10 mouse cellular contexts compared by ENCODE assay signal in the genomic region with DNA sequence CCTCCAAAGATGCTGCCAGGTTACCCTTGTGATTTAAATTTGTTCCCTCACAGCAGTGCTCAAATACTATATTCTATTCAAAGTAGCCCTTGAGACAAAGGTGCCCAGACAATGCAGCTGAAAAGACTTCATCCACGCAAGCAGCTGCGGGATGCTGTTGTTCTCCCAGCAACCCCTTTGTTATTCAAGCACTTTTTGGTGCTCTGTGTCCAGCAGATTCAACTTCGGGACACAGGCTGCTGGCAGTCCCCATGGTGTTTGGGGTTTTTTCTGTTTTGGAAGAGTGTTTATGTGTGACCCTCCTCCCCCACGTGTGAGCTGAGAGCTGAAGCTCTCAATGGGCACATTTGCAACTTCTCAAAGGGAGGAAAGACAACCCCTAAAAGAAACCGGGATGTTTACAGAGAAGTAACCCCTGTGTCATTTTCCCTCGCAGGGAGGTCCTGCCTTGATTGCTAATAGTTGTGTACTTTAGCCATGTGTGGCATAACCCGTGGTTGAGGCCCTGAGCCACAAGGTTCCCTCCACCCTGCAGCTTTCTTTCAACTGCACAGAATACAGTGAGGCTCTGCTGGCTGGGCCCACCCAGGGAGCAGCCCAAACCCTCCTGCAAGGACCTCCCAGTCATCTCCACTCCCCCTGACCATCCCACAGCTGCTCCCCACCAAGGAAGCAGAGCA.
DNase-seq lines count a peak whose midpoint lies in the region; ATAC-seq and TF ChIP-seq lines count a peak whose summit lies in the region.
"Had no signal": no experiment of that assay in that cellular context is flagged by ENCODE, and none has a peak within 500 bp of the region (broad histone marks: within the 10 kb centered on the region; RNA-seq: fewer than 3 reads in every experiment).

No protein-coding gene starts in this region.

- peak; percentile 92 for DNase-seq in lung, embryonic 14.5 days
- no peak for DNase-seq in lung, postnatal 25 days (ENCODE audit: low spot score)
- DNase-seq in limb, embryonic 10.5 days (ENCODE audit: low spot score), result peak; percentile 38
- peak; percentile 71 for DNase-seq in retina, postnatal 1 day
- no peak for DNase-seq in left cerebral cortex, postnatal 36 days (ENCODE audit: low spot score in 2 of 2)
- no peak for DNase-seq in urinary bladder, adult 18-20 months (ENCODE audit: low spot score in 2 of 2)
- DNase-seq in layer of hippocampus, adult 8-10 months (ENCODE audit: low spot score in 2 of 2), result no peak
- DNase-seq: thymus, postnatal 14 days had no signal

- no peaks in the 10 kb centered on the region for H3K27me3 ChIP-seq in lung, embryonic 14.5 days (ENCODE audit: insufficient read depth, low read length)
- no peaks in the 10 kb centered on the region; the same call in 1 of the 2 replicates for H3K27me3 ChIP-seq in embryonic facial prominence, embryonic 15.5 days
- peaks cover 47% of the 10 kb centered on the region for H3K27me3 ChIP-seq in limb, embryonic 10.5 days (ENCODE audit: low read depth, poor library complexity, severe bottlenecking)
- H3K27me3 ChIP-seq: CH12.LX had no signal

- H3K4me3 ChIP-seq in lung, embryonic 14.5 days (ENCODE audit: low read depth, low read length), result no peak overlapping the region
- no peak overlapping the region for H3K4me3 ChIP-seq in embryonic facial prominence, embryonic 15.5 days (replicated peaks)
- no peak overlapping the region for H3K4me3 ChIP-seq in limb, embryonic 10.5 days

- H3K9ac ChIP-seq in lung, embryonic 14.5 days, result peak overlapping the region; percentile 9; the same call in 1 of the 2 replicates
- H3K9ac ChIP-seq in embryonic facial prominence, embryonic 15.5 days, result no peak overlapping the region

- ATAC-seq in lung, embryonic 14.5 days (ENCODE audit: insufficient read depth), result peak; percentile 98
- peak; percentile 86 for ATAC-seq in embryonic facial prominence, embryonic 15.5 days (ENCODE audit: insufficient number of reproducible peaks, low FRiP score, low TSS enrichment, low read depth)

- H3K4me2 ChIP-seq in lung, embryonic 14.5 days, result no peak overlapping the region
- no peak overlapping the region for H3K4me2 ChIP-seq in embryonic facial prominence, embryonic 15.5 days (replicated peaks)

- TF ChIP-seq CTCF in lung, embryonic 14.5 days (IDR thresholded peaks at IDR 0.05; ENCODE audit: low read depth), result no peak

- no peaks in the 10 kb centered on the region for H3K9me3 ChIP-seq in lung, embryonic 14.5 days (ENCODE audit: low read depth, low read length)
- H3K9me3 ChIP-seq in embryonic facial prominence, embryonic 15.5 days (replicated peaks), result no peaks in the 10 kb centered on the region
- H3K9me3 ChIP-seq in limb, embryonic 10.5 days (replicated peaks), result no peaks in the 10 kb centered on the region

- peaks cover 26% of the 10 kb centered on the region for H3K4me1 ChIP-seq in lung, embryonic 14.5 days (ENCODE audit: insufficient read depth)
- peaks cover 15% of the 10 kb centered on the region for H3K4me1 ChIP-seq in embryonic facial prominence, embryonic 15.5 days
- H3K4me1 ChIP-seq in limb, embryonic 10.5 days, result peaks cover 29% of the 10 kb centered on the region

- intact Hi-C loops in left cerebral cortex, postnatal 36 days (cut with DNase I), result no loop called here

- H3K36me3 ChIP-seq in lung, embryonic 14.5 days (ENCODE audit: insufficient read depth), result no peaks in the 10 kb centered on the region
- H3K36me3 ChIP-seq in embryonic facial prominence, embryonic 15.5 days, result no peaks in the 10 kb centered on the region
- no peaks in the 10 kb centered on the region for H3K36me3 ChIP-seq in limb, embryonic 10.5 days

- WGBS in lung, embryonic 14.5 days, result 10% methylated on average over 7 of the region's 7 CpGs
- WGBS in embryonic facial prominence, embryonic 15.5 days, result 16% methylated on average over 7 of the region's 7 CpGs
- WGBS in limb, embryonic 10.5 days, result 12% methylated on average over 7 of the region's 7 CpGs

- peak overlapping the region; percentile 93 for H3K27ac ChIP-seq in lung, embryonic 14.5 days (ENCODE audit: low read depth)
- H3K27ac ChIP-seq in embryonic facial prominence, embryonic 15.5 days (replicated peaks), result peak overlapping the region; percentile 76
- peak overlapping the region; percentile 67 for H3K27ac ChIP-seq in limb, embryonic 10.5 days

Comparison
In these comparisons a context has a peak if more than half of its experiments do, and no peak if none do; other contexts are left out.
1. DNase-seq: peak in lung, embryonic 14.5 days (single experiment), limb, embryonic 10.5 days (single experiment) and retina, postnatal 1 day (single experiment); none in lung, postnatal 25 days (single experiment), left cerebral cortex, postnatal 36 days (0 of 2), urinary bladder, adult 18-20 months (0 of 2) and layer of hippocampus, adult 8-10 months (0 of 2).
2. Peak in every context shown above with its lines, with median percentiles within 50 percentile points of each other: H3K27ac ChIP-seq.